Mouse (Mus musculus) lung, embryonic 14.5 days (tissue): ENCODE data around the gene Clcnkb. TPM values are rescaled to one million over a fixed set of nuclear protein-coding genes. Genes with fewer than 3 reads are reported as not detected.
A peak's percentile ranks its signal among the peaks of the same experiment; 100 is the strongest.

ENCODE experiments used
- ATAC-seq: fragments of 200-750 bp; cut with Nextera tagmentation; 2 replicates; pipeline ENCODE4 v1.8.0; 2017; ENCODE audit warnings: mild to moderate bottlenecking, moderate TSS enrichment, moderate library complexity; ENCODE audit not compliant: insufficient read depth
- DNase-seq: peaks from one replicate; pipeline ENCODE4 v3.0.0-alpha.2; 2015
- H3K27ac ChIP-seq: fragments of 300-500 bp; sonication (generic); 2 replicates; pipeline ENCODE4 v1.5.1; 2014; ENCODE audit warnings: low read depth, mild to moderate bottlenecking, moderate library complexity
- H3K27me3 ChIP-seq: fragments of 300-500 bp; sonication (generic); 2 replicates; pipeline ENCODE4 v1.6.1; 2014; ENCODE audit warnings: low read length, control low read depth; ENCODE audit not compliant: insufficient read depth
- H3K36me3 ChIP-seq: fragments of 300-500 bp; sonication (generic); 2 replicates; pipeline ENCODE4 v1.6.1; 2014; ENCODE audit warnings: control low read depth; ENCODE audit not compliant: insufficient read depth
- H3K4me1 ChIP-seq: fragments of 300-500 bp; sonication (generic); 2 replicates; pipeline ENCODE4 v1.6.1; 2014; ENCODE audit warnings: antibody characterized with exemption, control low read depth; ENCODE audit not compliant: insufficient read depth
- H3K4me2 ChIP-seq: fragments of 300-500 bp; sonication (generic); 2 replicates; pipeline ENCODE4 v1.6.1; 2014; ENCODE audit warnings: mild to moderate bottlenecking
- H3K4me3 ChIP-seq: fragments of 300-500 bp; sonication (generic); 2 replicates; pipeline ENCODE4 v1.5.1; 2014; ENCODE audit warnings: low read depth, low read length
- H3K9ac ChIP-seq: fragments of 300-500 bp; sonication (generic); 2 replicates; pipeline ENCODE4 v1.6.1; 2014
- H3K9me3 ChIP-seq: fragments of 300-500 bp; sonication (generic); 2 replicates; pipeline ENCODE4 v1.6.1; 2016; ENCODE audit warnings: low read depth, low read length, control low read depth
- CTCF ChIP-seq: IDR thresholded peaks from 2 replicates; pipeline ENCODE4 v1.5.1; 2016; ENCODE audit warnings: antibody characterized with exemption, low read depth
- WGBS: fragments of 180-500 bp; shearing (Covaris S2); extraction: QIAGEN DNeasy Blood & Tissue Kit; methylation state at CpG from one replicate; pipeline ENCODE4 v1.1.7; 2014; 5-methylcytosine and 5-hydroxymethylcytosine counted together
- polyA plus RNA-seq: library from polyadenylated mRNA; unstranded; fragments of >200 nt; fragmentation: Nextera tagmentation; extraction: Ambion mirVana; gene quantifications from 2 replicates; pipeline ENCODE4 v1.2.1, GENCODE M21; 2014

The Clcnkb gene
- polyA plus RNA-seq, 1 experiment from 2014 or later = not detected

DNA sequence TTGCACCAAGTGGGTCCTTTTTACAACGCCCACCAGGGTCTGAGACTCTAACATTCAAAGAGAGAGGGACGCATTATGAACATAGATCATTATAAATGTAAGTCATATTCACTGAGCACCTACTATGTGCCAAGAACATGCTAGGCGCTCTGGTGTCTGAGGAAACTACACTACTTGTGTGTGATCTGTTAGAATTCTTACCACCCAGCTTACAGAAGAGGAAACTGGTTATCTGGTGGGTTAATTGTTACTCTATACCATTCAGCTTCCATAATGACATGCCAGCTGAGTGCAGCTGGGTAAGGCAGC lies 10.5 kb downstream of the Clcnkb start:
- 78% methylated on average over 3 of the region's 3 CpGs for WGBS
- no peak for ATAC-seq

DNA sequence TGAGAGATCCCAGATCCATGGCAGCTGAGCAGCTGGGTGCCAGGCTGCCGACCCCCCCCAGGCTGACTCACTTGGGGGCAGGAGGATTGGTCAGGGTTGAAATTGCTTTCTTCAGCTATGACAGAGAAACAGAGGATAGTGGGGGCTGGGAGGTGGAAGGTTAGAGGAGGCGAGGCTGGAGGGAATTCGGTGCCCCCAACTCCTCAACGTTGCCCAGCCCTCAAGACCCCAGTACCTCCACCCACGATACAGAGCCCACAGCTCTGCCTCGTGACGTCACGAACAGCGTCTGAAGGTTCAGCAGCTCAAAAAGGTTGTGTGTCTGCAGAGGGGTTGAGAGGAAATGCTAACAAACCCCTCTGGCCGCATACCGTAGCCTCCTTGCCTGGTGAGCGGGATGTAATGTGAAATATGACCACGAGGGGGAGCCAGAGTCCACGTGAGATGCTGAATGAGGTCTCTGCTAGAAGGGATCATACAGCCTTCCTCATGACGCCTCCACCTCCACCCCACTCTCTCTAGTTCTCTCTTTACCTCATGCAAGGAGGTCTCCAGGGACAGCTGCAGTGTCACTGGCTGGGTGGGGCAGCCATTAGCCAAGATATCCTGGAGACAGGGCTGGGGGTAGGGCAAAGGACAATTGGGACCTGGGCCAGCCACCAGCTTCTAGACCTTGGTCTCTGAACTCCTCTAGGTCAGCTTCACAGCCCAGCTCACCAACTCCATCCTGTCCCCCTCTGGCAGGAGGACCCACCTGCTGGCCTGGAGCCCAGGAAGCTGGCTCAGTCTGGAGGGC lies 11.1 kb downstream of the Clcnkb start:
- H3K36me3 ChIP-seq = no peaks in the 10 kb centered on the region
- ATAC-seq = peak; percentile 84
- H3K27ac ChIP-seq = no peak overlapping the region
- peak overlapping the region; percentile 24; the same call in 1 of the 2 replicates for H3K9ac ChIP-seq
- H3K4me1 ChIP-seq = 0 out of 2 replicates have a peak, but pooled peaks cover 3% of the 10 kb centered on the region
- no peaks in the 10 kb centered on the region for H3K27me3 ChIP-seq
- DNase-seq = peak; percentile 96
- H3K4me2 ChIP-seq = peak overlapping the region; percentile 46
- no peaks in the 10 kb centered on the region for H3K9me3 ChIP-seq
- no peak overlapping the region for H3K4me3 ChIP-seq
- 11% methylated on average over 15 of the region's 15 CpGs for WGBS
- TF ChIP-seq CTCF = peak; percentile 99

More for the DNA sequence above, 10.5 kb downstream of the Clcnkb start:
- Histone ChIP-seq H3K27me3 (no peaks in the 10 kb centered on the region), H3K27ac (no peak overlapping the region), H3K4me2 (no peak overlapping the region), H3K36me3 (no peaks in the 10 kb centered on the region), H3K9me3 (no peaks in the 10 kb centered on the region), H3K9ac (no peak overlapping the region), H3K4me3 (no peak overlapping the region), H3K4me1 (0 out of 2 replicates have a peak, but pooled peaks cover 3% of the 10 kb centered on the region)
- TF ChIP-seq CTCF = no peak
- no peak for DNase-seq

- no peak overlapping the region for H3K27ac ChIP-seq
- 80% methylated on average over 15 of the region's 15 CpGs for WGBS
- H3K27me3 ChIP-seq = no peaks in the 10 kb centered on the region
Observed at GRCm38 (mm10) chr4:141400171-141400570, 15.6 kb downstream of the Clcnkb start.

DNA sequence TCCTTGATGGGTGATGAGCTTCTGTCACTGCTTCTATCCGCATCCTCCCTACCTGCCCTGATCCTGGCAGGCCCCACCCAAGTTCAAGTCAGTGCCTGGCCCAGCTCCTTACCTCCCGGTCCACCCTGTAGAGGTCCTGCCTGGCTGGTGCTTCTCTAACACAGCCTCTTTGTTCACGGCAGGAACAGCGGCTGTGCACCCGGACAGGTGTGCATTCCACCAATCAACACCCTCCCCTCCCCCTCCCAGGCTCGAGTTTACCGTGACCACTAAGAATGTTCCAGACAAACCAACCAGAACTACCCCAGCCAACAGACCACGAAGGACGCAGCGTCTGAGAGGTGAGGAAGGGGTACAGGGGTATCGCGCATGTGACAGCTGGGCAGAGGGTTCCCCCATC lies 17.3 kb downstream of the Clcnkb start, which contains the start of gene Clcnka:
Gene Clcnka (minus strand): TSS at position 180 of the 400 bp plus-strand sequence.
- Histone ChIP-seq H3K4me2 (peak within 1 kb of the TSS; percentile 1; the same call in 1 of the 2 replicates), H3K4me3 (no peak within 1 kb of the TSS), H3K9ac (peak within 1 kb of the TSS; percentile 13; the same call in 1 of the 2 replicates), H3K4me1 (no peaks in the 10 kb centered on the region), H3K27ac (no peak within 1 kb of the TSS), H3K27me3 (no peaks in the 10 kb centered on the region), H3K9me3 (no peaks in the 10 kb centered on the region), H3K36me3 (no peaks in the 10 kb centered on the region)
- 47% methylated on average over 12 of the region's 12 CpGs for WGBS
- no peak for TF ChIP-seq CTCF
- DNase-seq = peak; percentile 17
- peak; percentile 56; the same call in 1 of the 2 replicates for ATAC-seq

More at GRCm38 (mm10) chr4:141400171-141400570, 15.6 kb downstream of the Clcnkb start:
- TF ChIP-seq CTCF = no peak
- Histone ChIP-seq H3K36me3 (no peaks in the 10 kb centered on the region), H3K9ac (no peak overlapping the region), H3K4me3 (no peak overlapping the region), H3K9me3 (no peaks in the 10 kb centered on the region), H3K4me1 (no peaks in the 10 kb centered on the region), H3K4me2 (no peak overlapping the region)
- DNase-seq (peak; percentile 13), ATAC-seq (no peak)

GRCm38 (mm10) chr4:141397861-141398260 lies 18.0 kb downstream of the Clcnkb start:
- Histone ChIP-seq H3K4me2 (no peak overlapping the region), H3K4me1 (no peaks in the 10 kb centered on the region), H3K27me3 (no peaks in the 10 kb centered on the region), H3K36me3 (no peaks in the 10 kb centered on the region), H3K27ac (no peak overlapping the region), H3K4me3 (no peak overlapping the region), H3K9me3 (no peaks in the 10 kb centered on the region), H3K9ac (peak overlapping the region; percentile 13; the same call in 1 of the 2 replicates)
- TF ChIP-seq CTCF = no peak
- DNase-seq (no peak), ATAC-seq (no peak)
- WGBS = 65% methylated on average over 12 of the region's 12 CpGs

GRCm38 (mm10) chr4:141394751-141395150 lies 21.1 kb downstream of the Clcnkb start:
- ATAC-seq (no peak), DNase-seq (peak; percentile 50)
- no peak overlapping the region for H3K4me3 ChIP-seq
- no peaks in the 10 kb centered on the region for H3K27me3 ChIP-seq
- no peaks in the 10 kb centered on the region for H3K9me3 ChIP-seq
- H3K27ac ChIP-seq = no peak overlapping the region
- 12% methylated on average over 16 of the region's 16 CpGs for WGBS
- no peaks in the 10 kb centered on the region for H3K36me3 ChIP-seq
- peak overlapping the region; percentile 16; the same call in 1 of the 2 replicates for H3K9ac ChIP-seq
- TF ChIP-seq CTCF = no peak
- peak overlapping the region; percentile 40 for H3K4me2 ChIP-seq
- no peaks in the 10 kb centered on the region for H3K4me1 ChIP-seq

DNA sequence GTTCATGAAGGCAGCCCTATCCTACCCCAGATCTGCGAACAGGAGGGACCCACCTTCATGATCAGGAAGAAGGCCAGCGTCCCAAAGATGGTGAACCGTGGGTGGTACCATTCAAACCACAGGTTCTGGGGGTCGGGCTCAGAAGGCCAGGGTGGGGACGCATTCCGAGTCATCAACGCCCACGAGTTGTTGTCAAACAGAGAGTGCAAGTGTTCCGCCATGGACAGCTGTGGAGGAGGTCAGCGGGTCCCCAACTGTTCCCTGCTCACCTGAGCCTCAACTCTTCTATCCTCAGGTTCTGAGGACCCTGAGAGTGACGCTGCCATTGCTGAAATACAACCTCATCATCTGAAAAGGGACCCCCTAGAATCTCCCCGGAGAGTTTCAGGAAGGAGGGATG lies 24.5 kb downstream of the Clcnkb start:
- DNase-seq (no peak), ATAC-seq (no peak)
- Histone ChIP-seq H3K27me3 (no peaks in the 10 kb centered on the region), H3K4me1 (no peaks in the 10 kb centered on the region), H3K9me3 (no peaks in the 10 kb centered on the region), H3K4me3 (no peak overlapping the region), H3K4me2 (no peak overlapping the region), H3K27ac (no peak overlapping the region), H3K9ac (no peak overlapping the region), H3K36me3 (no peaks in the 10 kb centered on the region)
- 66% methylated on average over 12 of the region's 12 CpGs for WGBS
- TF ChIP-seq CTCF = no peak
